Mouse (Mus musculus) hematopoietic stem cell, adult 5-6 weeks (primary cell): ENCODE results near the gene Abcb11. TPM values are rescaled to one million over a fixed set of nuclear protein-coding genes. Genes with fewer than 3 reads are reported as not detected.
"Not testable (repeated sequence)": the region's sequence is repeated elsewhere in the genome, so short reads cannot be mapped to it uniquely, and the experiment has no call there.

ENCODE experiments used
- ATAC-seq, 2 experiments: fragments of 125-278 bp in 1 of 2; replicated peaks in 1 of 2; 2 replicates each; pipeline ENCODE4 v1.8.0; 2016 to 2017; ENCODE audit warnings: inconsistent platforms in 2 of 2, mild to moderate bottlenecking in 2 of 2, moderate number of reproducible peaks in 2 of 2, low read depth in 1 of 2, moderate TSS enrichment in 1 of 2; ENCODE audit not compliant: low FRiP score in 2 of 2, poor library complexity in 2 of 2, severe bottlenecking in 2 of 2, insufficient read depth in 1 of 2, low TSS enrichment in 1 of 2
- total RNA-seq: library from RNA; stranded (forward); fragments of 172-1452, 232-1000 nt; gene quantifications from 2 replicates; pipeline ENCODE4 v1.2.3, GENCODE M21; 2017

Gene Abcb11
- total RNA-seq, 1 experiment from 2014 or later, result not detected

- ATAC-seq, result no peak
These were observed 34.3 kb downstream of the Abcb11 start for GRCm38 (mm10) chr2:69308136-69308535.

- not testable (repeated sequence) for ATAC-seq
These were observed 41.8 kb downstream of the Abcb11 start for GRCm38 (mm10) chr2:69300568-69300967.

GRCm38 (mm10) chr2:69294508-69294907 lies 47.9 kb downstream of the Abcb11 start:
- no peak for ATAC-seq

GRCm38 (mm10) chr2:69288989-69289388 lies 53.4 kb downstream of the Abcb11 start:
- ATAC-seq, result peak in 1 of 2 experiments; percentile 45; a peak in 1 of 4 replicates

- peak; percentile 75 to 80 for ATAC-seq
These were observed 66.5 kb downstream of the Abcb11 start for GRCm38 (mm10) chr2:69275875-69276274.

- ATAC-seq, result no peak; a peak in 1 of 4 replicates
These were observed 78.3 kb downstream of the Abcb11 start for GRCm38 (mm10) chr2:69264069-69264618.

GRCm38 (mm10) chr2:69248221-69248755 lies 94.1 kb downstream of the Abcb11 start:
- ATAC-seq, result no peak

- ATAC-seq, result no peak
These were observed 95.3 kb downstream of the Abcb11 start for GRCm38 (mm10) chr2:69247081-69247480.

GRCm38 (mm10) chr2:69244924-69245323 lies 97.5 kb downstream of the Abcb11 start:
- ATAC-seq, result no peak

- ATAC-seq, result no peak
These were observed 103.1 kb downstream of the Abcb11 start for GRCm38 (mm10) chr2:69239315-69239714.

- no peak for ATAC-seq
These were observed 107.3 kb downstream of the Abcb11 start for GRCm38 (mm10) chr2:69234976-69235678.

GRCm38 (mm10) chr2:69232101-69232500 lies 110.3 kb downstream of the Abcb11 start:
- peak; percentile 42 to 53; a peak in 2 of 4 replicates for ATAC-seq

- no peak for ATAC-seq
These were observed 112.3 kb downstream of the Abcb11 start for GRCm38 (mm10) chr2:69230137-69230536.

GRCm38 (mm10) chr2:69228635-69229034 lies 113.8 kb downstream of the Abcb11 start:
- ATAC-seq, result no peak

- ATAC-seq, result no peak
These were observed 115.5 kb downstream of the Abcb11 start for GRCm38 (mm10) chr2:69226876-69227275.

- ATAC-seq, result no peak
These were observed 117.7 kb downstream of the Abcb11 start for GRCm38 (mm10) chr2:69224724-69225123.

- no peak for ATAC-seq
These were observed 119.6 kb downstream of the Abcb11 start for GRCm38 (mm10) chr2:69222815-69223214.

GRCm38 (mm10) chr2:69221868-69222416 lies 120.5 kb downstream of the Abcb11 start:
- no peak for ATAC-seq
